Mouse (Mus musculus): Measurements from ENCODE around the gene Slc6a16. TPM values are rescaled to one million over a fixed set of nuclear protein-coding genes. Genes with fewer than 3 reads are reported as not detected.

Slc6a16 gene
- polyA plus RNA-seq (2012; fragmentation: generic; extraction: Trizol): not detected

DNA sequence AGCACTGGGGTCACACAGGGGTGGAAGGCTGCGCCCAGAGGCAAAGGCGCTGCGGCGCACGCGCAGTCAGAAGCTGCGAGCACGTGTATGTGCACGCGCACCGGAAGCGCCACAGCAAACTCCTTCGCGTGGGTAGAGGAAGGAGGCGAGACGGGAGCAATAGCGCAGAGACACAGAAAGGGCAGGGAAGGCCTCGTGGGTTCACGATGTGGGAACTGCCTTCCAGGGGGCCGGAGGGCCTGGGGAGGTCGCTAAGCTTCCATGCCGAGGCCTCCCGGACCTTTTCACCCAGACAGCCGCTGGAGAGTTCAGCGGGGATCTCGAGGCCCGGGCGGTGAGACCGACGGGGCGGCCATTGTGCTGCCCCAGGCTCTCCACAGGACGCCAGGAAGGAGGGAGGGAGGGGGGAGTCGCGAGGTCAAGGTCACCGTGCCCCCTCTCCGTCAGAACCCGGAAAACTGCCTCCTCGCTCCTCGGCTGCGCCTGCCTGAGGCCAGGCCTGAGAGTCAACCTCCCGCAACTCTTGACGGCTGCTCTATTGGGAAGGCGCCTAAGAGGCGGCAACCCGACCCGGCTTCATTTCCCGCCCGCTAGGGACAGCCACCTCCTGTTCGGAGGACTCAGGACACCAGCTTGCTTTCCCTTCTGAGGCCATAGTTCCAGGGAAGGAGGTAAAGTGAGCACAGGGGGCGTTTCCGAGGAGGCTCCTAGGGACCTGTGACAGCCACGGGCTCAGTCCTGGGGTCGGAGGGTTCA, at the start of gene Slc6a16:
Gene Slc6a16, plus strand, starts transcription at position 453 of the 756 bp plus-strand sequence.

DNA sequence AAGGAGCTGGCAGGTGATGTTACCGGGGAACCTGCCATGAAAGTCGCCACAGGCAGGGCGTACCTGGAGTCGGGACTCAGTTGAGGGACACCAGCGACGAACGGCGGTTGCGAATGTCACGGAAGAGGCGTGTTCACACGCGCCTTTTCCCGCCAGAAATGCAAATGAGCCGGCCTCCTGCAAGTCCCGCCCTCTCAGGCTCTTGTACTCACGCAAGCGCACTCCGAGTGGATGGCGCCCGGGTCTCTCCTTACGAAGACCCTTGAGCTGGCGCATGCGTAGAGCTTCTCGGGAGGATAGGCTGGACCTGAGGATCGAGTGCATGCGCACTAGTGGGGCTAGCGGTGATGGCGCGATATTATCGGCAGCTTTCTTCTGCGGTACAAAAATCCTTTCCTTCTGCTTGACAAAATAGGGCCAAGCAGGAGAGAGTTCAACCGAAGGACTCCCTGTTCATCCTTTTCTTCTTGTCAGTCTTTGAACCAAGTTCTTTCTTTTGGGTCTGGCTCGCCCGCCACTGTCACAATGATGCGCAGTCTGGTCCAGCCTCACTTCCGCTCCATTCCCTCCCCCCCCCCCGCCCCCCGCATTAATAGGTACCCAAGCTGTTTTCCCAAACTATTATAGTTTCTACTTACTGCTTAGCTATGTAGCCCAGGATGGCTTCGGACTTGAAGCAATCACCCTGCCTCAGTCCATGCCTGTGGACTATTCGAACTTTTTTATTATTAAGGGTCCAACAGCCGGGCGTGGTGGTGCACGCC, 36.3 kb upstream of the Slc6a16 start, which contains the start of gene Ccdc155:
Gene Ccdc155, minus strand, starts transcription at position 513 of the 764 bp plus-strand sequence.

DNA sequence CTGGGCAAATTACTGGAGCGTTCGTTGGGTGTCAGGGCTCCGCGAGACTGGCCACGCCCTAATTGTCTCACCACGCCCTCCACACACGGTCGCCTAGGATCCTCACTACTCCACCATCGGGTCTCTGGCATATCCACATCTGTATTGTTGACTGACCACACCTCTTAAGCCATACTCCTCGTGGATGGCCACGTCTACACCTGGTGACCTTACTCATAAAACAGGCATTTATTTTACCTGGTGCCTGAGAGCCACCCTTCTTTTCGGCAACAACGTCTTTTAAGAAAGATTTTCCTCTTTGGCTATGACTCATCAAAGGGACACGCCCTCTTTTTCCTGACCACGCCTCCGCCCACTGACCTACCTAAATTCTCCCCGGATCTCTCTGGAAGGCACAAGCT, 29.0 kb upstream of the Slc6a16 start, which contains the start of gene Dkkl1:
Gene Dkkl1, minus strand, starts transcription at position 297 of the 401 bp plus-strand sequence.

DNA sequence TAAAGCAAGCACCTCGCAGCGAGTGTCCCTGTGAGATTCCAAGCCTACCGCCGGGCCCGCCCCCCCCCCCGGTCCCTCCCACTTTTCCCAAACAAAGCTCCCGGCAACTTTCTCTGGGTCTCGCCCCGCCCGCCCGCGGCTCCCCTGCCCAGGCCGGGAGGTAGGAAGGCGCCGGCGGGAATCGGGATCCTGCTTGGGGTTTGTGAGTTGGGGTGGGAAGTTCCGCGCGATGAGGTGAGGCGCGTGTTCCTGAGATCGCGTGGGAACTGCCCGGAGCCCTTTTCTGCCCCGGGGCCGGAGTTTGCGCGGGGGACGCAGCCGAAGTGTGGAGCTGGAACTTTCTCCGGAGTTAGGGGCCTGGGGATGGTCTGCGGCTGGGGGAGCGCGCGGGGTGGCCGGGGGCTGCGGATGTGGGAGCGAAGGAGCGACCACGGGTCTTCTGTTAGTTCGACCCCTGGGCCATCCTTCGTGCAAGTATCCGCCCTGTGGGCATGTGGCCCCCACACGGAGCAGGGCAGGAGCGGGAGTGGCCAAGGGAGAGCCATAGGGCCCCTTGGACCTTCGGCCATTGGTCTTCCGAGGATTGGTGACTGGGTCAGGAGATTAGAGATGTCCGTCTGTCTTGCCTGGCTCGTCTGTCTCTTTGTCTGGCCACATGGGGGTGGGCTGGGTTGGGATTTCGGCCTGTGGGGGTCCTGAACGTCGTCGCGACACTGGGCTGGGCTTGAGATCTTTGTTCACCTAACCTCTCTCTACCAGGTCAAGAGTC, 25.0 kb upstream of the Slc6a16 start, which contains the start of gene Tead2:
Gene Tead2, plus strand, starts transcription at position 81 of the 769 bp plus-strand sequence.

DNA sequence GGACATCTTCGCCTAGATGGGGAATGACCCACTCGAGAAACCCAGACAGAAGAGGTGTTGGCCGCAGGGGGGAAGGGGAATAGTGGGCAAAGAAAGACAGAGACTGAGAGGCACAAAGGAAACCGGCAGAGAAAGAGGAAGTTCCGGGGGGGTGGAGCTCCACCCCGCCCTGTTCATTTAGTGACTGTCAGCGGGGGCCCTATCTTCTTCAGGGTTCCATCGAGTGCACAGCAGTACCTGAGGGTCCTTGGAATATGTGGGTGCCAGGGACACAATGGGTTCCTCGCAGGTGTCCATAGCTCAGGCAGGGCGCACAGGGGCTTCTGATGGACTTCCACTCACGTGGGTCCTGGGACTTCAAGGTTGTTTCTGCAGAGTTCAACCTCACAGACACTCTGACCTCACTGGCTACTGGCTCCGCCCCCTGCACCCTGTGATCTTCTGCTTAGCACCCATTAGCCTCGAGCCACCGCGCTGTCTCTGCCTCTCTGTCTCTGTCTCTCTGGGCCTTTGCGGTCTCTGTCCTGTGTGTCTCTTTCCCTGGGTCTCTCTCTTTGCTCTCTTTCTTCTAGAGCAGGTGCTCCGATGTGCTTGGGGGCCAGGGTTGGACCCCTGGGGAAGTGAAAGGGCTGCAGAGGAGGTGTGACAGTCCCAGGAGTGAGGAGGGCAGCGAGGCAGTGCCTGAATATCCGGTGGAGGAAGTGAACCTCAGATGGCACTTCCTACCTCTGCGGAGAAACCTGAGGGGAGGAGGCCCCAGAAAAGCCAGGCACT, 2.0 kb upstream of the Slc6a16 start, which contains the start of gene Cd37:
Gene Cd37, minus strand, starts transcription at position 393 of the 774 bp plus-strand sequence.

DNA sequence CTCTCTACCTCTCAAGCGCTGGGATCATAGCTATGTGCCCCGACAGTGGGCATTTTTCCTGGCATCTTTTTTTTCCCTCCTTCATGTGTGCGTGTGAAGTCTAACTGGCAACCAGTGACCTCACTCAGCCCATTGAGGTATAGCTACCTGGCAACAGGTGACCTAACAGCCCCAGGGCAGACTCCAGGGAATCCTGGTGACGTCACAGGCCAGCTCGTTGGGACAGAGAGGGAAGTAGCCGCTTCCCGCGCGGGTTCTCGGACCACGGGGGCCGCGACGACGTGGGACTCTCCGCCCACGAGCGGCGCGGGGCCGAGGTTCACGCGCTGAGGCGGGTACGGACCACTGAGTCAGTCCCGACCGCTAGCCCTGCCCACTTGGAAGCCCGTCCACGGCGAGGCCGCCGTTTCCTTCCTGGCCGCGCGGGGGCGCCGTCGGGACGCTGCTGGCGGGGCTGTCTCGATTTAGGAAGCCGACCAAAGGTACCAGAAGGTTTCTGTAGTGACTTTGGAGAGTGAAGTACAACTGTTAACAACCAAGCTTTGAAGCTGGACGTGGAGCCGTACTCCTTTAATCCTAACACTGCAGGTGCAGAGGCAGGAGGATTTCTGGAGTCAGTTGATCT, 36.4 kb downstream of the Slc6a16 start, which contains the start of gene Slc6a21:
Gene Slc6a21, plus strand, starts transcription at position 378 of the 625 bp plus-strand sequence.

Other genes with a start within 250 kb of the Slc6a16 start
- gene Irf3, start 243.4 kb upstream of the Slc6a16 start, polyA plus RNA-seq (2012; fragmentation: generic; extraction: Trizol): 10 to 100 TPM; 48.6 to 59.4 TPM
- 10 to 100 TPM in 1 of 2 experiments, 1 to 10 TPM in 1; 7.7 to 25.0 TPM for gene Bcl2l12, start 242.4 kb upstream of the Slc6a16 start, polyA plus RNA-seq (2012; fragmentation: generic; extraction: Trizol)
- gene Scaf1, start 224.7 kb upstream of the Slc6a16 start, polyA plus RNA-seq (2012; fragmentation: generic; extraction: Trizol): 10 to 100 TPM; 40.4 to 82.2 TPM
- 100 to 1,000 TPM; 124 to 245 TPM for gene Rras, start 223.1 kb upstream of the Slc6a16 start, polyA plus RNA-seq (2012; fragmentation: generic; extraction: Trizol)
- 10 to 100 TPM; 15.5 to 50.5 TPM for gene Prr12, start 188.2 kb upstream of the Slc6a16 start, polyA plus RNA-seq (2012; fragmentation: generic; extraction: Trizol)
- gene Nosip, start 178.7 kb upstream of the Slc6a16 start, polyA plus RNA-seq (2012; fragmentation: generic; extraction: Trizol): 10 to 100 TPM; 70.7 to 93.8 TPM
- gene Prrg2, start 178.4 kb upstream of the Slc6a16 start, polyA plus RNA-seq (2012; fragmentation: generic; extraction: Trizol): 10 to 100 TPM; 15.9 to 50.5 TPM
- gene Rcn3, start 148.9 kb upstream of the Slc6a16 start, polyA plus RNA-seq (2012; fragmentation: generic; extraction: Trizol): 100 to 1,000 TPM in 1 of 2 experiments, 10 to 100 TPM in 1; 38.2 to 683 TPM
- gene Fcgrt, start 137.2 kb upstream of the Slc6a16 start, polyA plus RNA-seq (2012; fragmentation: generic; extraction: Trizol): 100 to 1,000 TPM in 1 of 2 experiments, 10 to 100 TPM in 1; 35.9 to 373 TPM
- 1,000 to 10,000 TPM; 3,371 to 8,325 TPM for gene Rps11, start 116.6 kb upstream of the Slc6a16 start, polyA plus RNA-seq (2012; fragmentation: generic; extraction: Trizol)
- over 10,000 TPM in 1 of 2 experiments, 1,000 to 10,000 TPM in 1; 5,910 to 13,875 TPM for gene Rpl13a, start 112.3 kb upstream of the Slc6a16 start, polyA plus RNA-seq (2012; fragmentation: generic; extraction: Trizol)
- 1 to 10 TPM; 2.2 to 3.0 TPM for gene Gm45713, start 104.9 kb upstream of the Slc6a16 start, polyA plus RNA-seq (2012; fragmentation: generic; extraction: Trizol)
- 10 to 100 TPM in 1 of 2 experiments, 1 to 10 TPM in 1; 2.1 to 23.0 TPM for gene Flt3l, start 104.7 kb upstream of the Slc6a16 start, polyA plus RNA-seq (2012; fragmentation: generic; extraction: Trizol)
- gene Pih1d1, start 86.8 kb upstream of the Slc6a16 start, polyA plus RNA-seq (2012; fragmentation: generic; extraction: Trizol): 100 to 1,000 TPM; 244 to 448 TPM
- gene Aldh16a1, start 86.5 kb upstream of the Slc6a16 start, polyA plus RNA-seq (2012; fragmentation: generic; extraction: Trizol): 100 to 1,000 TPM in 1 of 2 experiments, 10 to 100 TPM in 1; 58.8 to 137 TPM
- gene Slc17a7, start 77.1 kb upstream of the Slc6a16 start, polyA plus RNA-seq (2012; fragmentation: generic; extraction: Trizol): under 1 TPM; 0.04 to 0.18 TPM
- gene Gfy, start 61.5 kb upstream of the Slc6a16 start, polyA plus RNA-seq (2012; fragmentation: generic; extraction: Trizol): under 1 TPM; 0.04 to 0.48 TPM
- not detected for gene Pth2, start 60.1 kb upstream of the Slc6a16 start, polyA plus RNA-seq (2012; fragmentation: generic; extraction: Trizol)
- gene Ccdc155, start 36.2 kb upstream of the Slc6a16 start, polyA plus RNA-seq (2012; fragmentation: generic; extraction: Trizol): 1 to 10 TPM in 1 of 2 experiments, under 1 TPM in 1; 0.71 to 4.3 TPM
- gene Dkkl1, start 28.9 kb upstream of the Slc6a16 start, polyA plus RNA-seq (2012; fragmentation: generic; extraction: Trizol): under 1 TPM in 1 of 2 experiments, not detected in 1; 0.15 TPM
- gene Tead2, start 25.3 kb upstream of the Slc6a16 start, polyA plus RNA-seq (2012; fragmentation: generic; extraction: Trizol): 100 to 1,000 TPM in 1 of 2 experiments, 10 to 100 TPM in 1; 60.5 to 105 TPM
- gene Cd37, start 2.0 kb upstream of the Slc6a16 start, polyA plus RNA-seq (2012; fragmentation: generic; extraction: Trizol): under 1 TPM; 0.11 to 0.28 TPM
- not detected for gene Slc6a21, start 36.4 kb downstream of the Slc6a16 start, polyA plus RNA-seq (2012; fragmentation: generic; extraction: Trizol)
- gene Trpm4, start 92.7 kb downstream of the Slc6a16 start, polyA plus RNA-seq (2012; fragmentation: generic; extraction: Trizol): 10 to 100 TPM; 23.4 to 26.2 TPM
- gene Hrc, start 94.2 kb downstream of the Slc6a16 start, polyA plus RNA-seq (2012; fragmentation: generic; extraction: Trizol): under 1 TPM; 0.02 to 0.06 TPM
- gene Ppfia3, start 125.9 kb downstream of the Slc6a16 start, polyA plus RNA-seq (2012; fragmentation: generic; extraction: Trizol): 1 to 10 TPM; 1.1 to 2.1 TPM
- 1 to 10 TPM in 1 of 2 experiments, under 1 TPM in 1; 0.23 to 1.8 TPM for gene Lin7b, start 129.5 kb downstream of the Slc6a16 start, polyA plus RNA-seq (2012; fragmentation: generic; extraction: Trizol)
- gene Snrnp70, start 154.7 kb downstream of the Slc6a16 start, polyA plus RNA-seq (2012; fragmentation: generic; extraction: Trizol): 100 to 1,000 TPM; 229 to 271 TPM
- not detected for gene Kcna7, start 164.6 kb downstream of the Slc6a16 start, polyA plus RNA-seq (2012; fragmentation: generic; extraction: Trizol)
- gene Ntf5, start 172.6 kb downstream of the Slc6a16 start, polyA plus RNA-seq (2012; fragmentation: generic; extraction: Trizol): under 1 TPM; 0.35 to 0.94 TPM
- gene Lhb, start 179.7 kb downstream of the Slc6a16 start, polyA plus RNA-seq (2012; fragmentation: generic; extraction: Trizol): under 1 TPM in 1 of 2 experiments, not detected in 1; 0.11 TPM
- gene Gys1, start 193.8 kb downstream of the Slc6a16 start, polyA plus RNA-seq (2012; fragmentation: generic; extraction: Trizol): 10 to 100 TPM; 10.3 to 18.4 TPM
- gene Ruvbl2, start 197.0 kb downstream of the Slc6a16 start, polyA plus RNA-seq (2012; fragmentation: generic; extraction: Trizol): 100 to 1,000 TPM in 1 of 2 experiments, 10 to 100 TPM in 1; 68.4 to 154 TPM
- over 10,000 TPM in 1 of 2 experiments, 1,000 to 10,000 TPM in 1; 3,673 to 13,112 TPM for gene Ftl1, start 218.8 kb downstream of the Slc6a16 start, polyA plus RNA-seq (2012; fragmentation: generic; extraction: Trizol)
- gene Bax, start 225.8 kb downstream of the Slc6a16 start, polyA plus RNA-seq (2012; fragmentation: generic; extraction: Trizol): 100 to 1,000 TPM; 253 to 519 TPM
- gene Tulp2, start 240.8 kb downstream of the Slc6a16 start, polyA plus RNA-seq (2012; fragmentation: generic; extraction: Trizol): 1 to 10 TPM in 1 of 2 experiments, under 1 TPM in 1; 0.09 to 1.7 TPM
- gene Gm45808, start 245.7 kb downstream of the Slc6a16 start, polyA plus RNA-seq (2012; fragmentation: generic; extraction: Trizol): not detected
- gene Dhdh, start 247.7 kb downstream of the Slc6a16 start, polyA plus RNA-seq (2012; fragmentation: generic; extraction: Trizol): under 1 TPM; 0.07 to 0.21 TPM

Data from C3H10T1/2 (cell line).